In genomic region chr9:50500974-50501501, GRCm38 (mm10) we compare ENCODE assay signal across 8 mouse cellular contexts. TPM values are rescaled to one million over a fixed set of nuclear protein-coding genes. Genes with fewer than 3 reads are reported as not detected.
DNase-seq lines count a peak whose midpoint lies in the region; ATAC-seq lines count a peak whose summit lies in the region.

No protein-coding gene starts in this region.

- H3K9me3 ChIP-seq in kidney, embryonic 15.5 days (replicated peaks) = no peaks in the 10 kb centered on the region
- H3K9me3 ChIP-seq in heart, embryonic 16.5 days (replicated peaks; ENCODE audit: control insufficient read depth, low read length) = no peaks in the 10 kb centered on the region
- H3K9me3 ChIP-seq in liver, embryonic 15.5 days (replicated peaks) = no peaks in the 10 kb centered on the region

- 26% methylated on average over 14 of the region's 14 CpGs for WGBS in kidney, embryonic 15.5 days
- WGBS in heart, embryonic 16.5 days = 17% methylated on average over 14 of the region's 14 CpGs
- WGBS in liver, embryonic 15.5 days (ENCODE audit: insufficient replicate concordance) = 17% methylated on average over 14 of the region's 14 CpGs

- peak; percentile 77 for ATAC-seq in kidney, embryonic 15.5 days (replicated peaks; ENCODE audit: low FRiP score)
- ATAC-seq in heart, embryonic 16.5 days (replicated peaks; ENCODE audit: extremely low read depth, insufficient read depth, low FRiP score) = peak; percentile 83
- ATAC-seq in liver, embryonic 15.5 days (ENCODE audit: insufficient read depth) = peak; percentile 72

- peak overlapping the region; percentile 53 for H3K4me2 ChIP-seq in kidney, embryonic 15.5 days
- H3K4me2 ChIP-seq in heart, embryonic 16.5 days (ENCODE audit: low read depth, low read length) = peak overlapping the region; percentile 74
- peak overlapping the region; percentile 62 for H3K4me2 ChIP-seq in liver, embryonic 15.5 days

- no peak overlapping the region for H3K9ac ChIP-seq in kidney, embryonic 15.5 days
- H3K9ac ChIP-seq in heart, embryonic 16.5 days (ENCODE audit: low read length) = peak overlapping the region; percentile 63
- H3K9ac ChIP-seq in liver, embryonic 15.5 days = 0 out of 2 replicates have a peak overlapping the region, but pooled peaks have one; percentile 2

- H3K27me3 ChIP-seq in kidney, embryonic 15.5 days = no peaks in the 10 kb centered on the region
- H3K27me3 ChIP-seq in heart, embryonic 16.5 days (ENCODE audit: control insufficient read depth, insufficient read depth, low read length) = no peaks in the 10 kb centered on the region
- H3K27me3 ChIP-seq in liver, embryonic 15.5 days = no peaks in the 10 kb centered on the region
- no peaks in the 10 kb centered on the region for H3K27me3 ChIP-seq in splenic B cell, adult 2 months (ENCODE audit: control insufficient read depth, insufficient read depth, low read length, poor library complexity, severe bottlenecking)

- DNase-seq in kidney, postnatal 14 days = no peak
- DNase-seq in c-Kit-positive CD71-positive TER-119-positive erythroid progenitor cells, embryonic 14.5 days (ENCODE audit: low spot score) = peak; percentile 72
- peak; percentile 53 for DNase-seq in splenic B cell, adult 2 months (ENCODE audit: low read depth, low spot score)
- no peak for DNase-seq in urinary bladder, adult 2 months (ENCODE audit: low spot score)
- DNase-seq in layer of hippocampus, adult 8-10 months (ENCODE audit: low spot score in 2 of 2) = no peak

- H3K27ac ChIP-seq in kidney, embryonic 15.5 days = peak overlapping the region; percentile 37; the same call in 1 of the 2 replicates
- peak overlapping the region; percentile 48 for H3K27ac ChIP-seq in heart, embryonic 16.5 days (ENCODE audit: low read length)
- 0 out of 2 replicates have a peak overlapping the region, but pooled peaks have one; percentile 21 for H3K27ac ChIP-seq in liver, embryonic 15.5 days (replicated peaks)

- peak overlapping the region; percentile 31 for H3K4me3 ChIP-seq in kidney, embryonic 15.5 days (replicated peaks)
- peak overlapping the region; percentile 53 for H3K4me3 ChIP-seq in heart, embryonic 16.5 days (ENCODE audit: low read length)
- H3K4me3 ChIP-seq in liver, embryonic 15.5 days (replicated peaks) = peak overlapping the region; percentile 43

- no peaks in the 10 kb centered on the region for H3K36me3 ChIP-seq in kidney, embryonic 15.5 days
- H3K36me3 ChIP-seq in heart, embryonic 16.5 days (ENCODE audit: control insufficient read depth, insufficient read depth) = no peaks in the 10 kb centered on the region
- H3K36me3 ChIP-seq in liver, embryonic 15.5 days (replicated peaks) = no peaks in the 10 kb centered on the region
- no peaks in the 10 kb centered on the region for H3K36me3 ChIP-seq in splenic B cell, adult 2 months (ENCODE audit: control insufficient read depth, insufficient read depth, low read length, poor library complexity, severe bottlenecking)

- peaks cover 21% of the 10 kb centered on the region for H3K4me1 ChIP-seq in kidney, embryonic 15.5 days
- peaks cover 7% of the 10 kb centered on the region for H3K4me1 ChIP-seq in heart, embryonic 16.5 days (ENCODE audit: control insufficient read depth, insufficient read depth, low read length)
- peaks cover 26% of the 10 kb centered on the region for H3K4me1 ChIP-seq in liver, embryonic 15.5 days (replicated peaks)

RNA-seq across cellular contexts. Expression of gene Plet1, which starts 6.7 kb away (rescaled TPM):
- 24.8 TPM in 2 replicates for polyA plus RNA-seq in kidney, embryonic 15.5 days (2015; fragmentation: Nextera tagmentation; extraction: Ambion mirVana)
- polyA plus RNA-seq in heart, embryonic 16.5 days (2015; fragmentation: Nextera tagmentation; extraction: Ambion mirVana) = 1.1 and 1.7 TPM in 2 replicates
- 0.17 and 0.35 TPM in 2 replicates for polyA plus RNA-seq in liver, embryonic 15.5 days (2015; fragmentation: Nextera tagmentation; extraction: Ambion mirVana)
- 133 and 162 TPM in 2 replicates for polyA plus RNA-seq in urinary bladder, adult 2 months (2012; rRNA removed)
- total RNA-seq in layer of hippocampus, adult 8-10 months (2022) = under 1 TPM in 2 of 4 experiments, not detected in 2; 0.36 to 0.39 TPM

RNA-seq across cellular contexts. Expression of gene Pts, which starts 27.5 kb away (rescaled TPM):
- 88.2 and 94.1 TPM in 2 replicates for polyA plus RNA-seq in kidney, embryonic 15.5 days (2015; fragmentation: Nextera tagmentation; extraction: Ambion mirVana)
- polyA plus RNA-seq in heart, embryonic 16.5 days (2015; fragmentation: Nextera tagmentation; extraction: Ambion mirVana) = 91.6 and 93.2 TPM in 2 replicates
- 32.6 and 36.1 TPM in 2 replicates for polyA plus RNA-seq in liver, embryonic 15.5 days (2015; fragmentation: Nextera tagmentation; extraction: Ambion mirVana)
- 101 and 137 TPM in 2 replicates for polyA plus RNA-seq in urinary bladder, adult 2 months (2012; rRNA removed)
- total RNA-seq in layer of hippocampus, adult 8-10 months (2022) = 10 to 100 TPM; 34.3 to 38.0 (median 35.7) TPM

RNA-seq across cellular contexts. Expression of gene Il18, which starts 53.6 kb away (rescaled TPM):
- 1.7 and 3.0 TPM in 2 replicates for polyA plus RNA-seq in kidney, embryonic 15.5 days (2015; fragmentation: Nextera tagmentation; extraction: Ambion mirVana)
- 3.7 and 3.9 TPM in 2 replicates for polyA plus RNA-seq in heart, embryonic 16.5 days (2015; fragmentation: Nextera tagmentation; extraction: Ambion mirVana)
- 10.1 and 11.1 TPM in 2 replicates for polyA plus RNA-seq in liver, embryonic 15.5 days (2015; fragmentation: Nextera tagmentation; extraction: Ambion mirVana)
- polyA plus RNA-seq in urinary bladder, adult 2 months (2012; rRNA removed) = 5.7 and 8.2 TPM in 2 replicates
- 10 to 100 TPM; 25.3 to 29.3 (median 27.6) TPM for total RNA-seq in layer of hippocampus, adult 8-10 months (2022)

RNA-seq across cellular contexts. Expression of gene Bco2, which starts 53.9 kb away (rescaled TPM):
- polyA plus RNA-seq in kidney, embryonic 15.5 days (2015; fragmentation: Nextera tagmentation; extraction: Ambion mirVana) = 0.08 and 0.12 TPM in 2 replicates
- polyA plus RNA-seq in heart, embryonic 16.5 days (2015; fragmentation: Nextera tagmentation; extraction: Ambion mirVana) = 0.21 TPM in 1 of 2 replicates, not detected in the other
- 0.60 and 0.67 TPM in 2 replicates for polyA plus RNA-seq in liver, embryonic 15.5 days (2015; fragmentation: Nextera tagmentation; extraction: Ambion mirVana)
- 0.77 and 0.80 TPM in 2 replicates for polyA plus RNA-seq in urinary bladder, adult 2 months (2012; rRNA removed)
- 1 to 10 TPM; 3.2 to 5.4 (median 4.1) TPM for total RNA-seq in layer of hippocampus, adult 8-10 months (2022)

Comparison
In these comparisons a context has a peak if more than half of its experiments do, and no peak if none do; other contexts are left out.
1. DNase-seq: peak in c-Kit-positive CD71-positive TER-119-positive erythroid progenitor cells, embryonic 14.5 days (single experiment) and splenic B cell, adult 2 months (single experiment); none in kidney, postnatal 14 days (single experiment), urinary bladder, adult 2 months (single experiment) and layer of hippocampus, adult 8-10 months (0 of 2).
2. Peak in every context shown above with its lines, with median percentiles within 50 percentile points of each other: ATAC-seq, H3K27ac ChIP-seq, H3K4me2 ChIP-seq and H3K4me3 ChIP-seq.